Mouse (Mus musculus): ENCODE results near the gene Mettl8.
A peak's percentile ranks its signal among the peaks of the same experiment; 100 is the strongest.

GRCm38 (mm10) chr2:71104696-71105095 lies 49.3 kb upstream of the Mettl8 start:
- TF ChIP-seq ZKSCAN1 (IDR thresholded peaks at IDR 0.05; ENCODE audit: borderline replicate concordance, low read depth, low read length) (no peak), CTCF (conservative IDR thresholded peaks at IDR 0.05 in 1 of 2, IDR thresholded peaks at IDR 0.05 in 1 of 2; ENCODE audit: low read depth in 2 of 2, low read length in 2 of 2) (peak in 1 of 2 experiments; percentile 34; a peak in 2 of 4 replicates), RCOR1 (conservative IDR thresholded peaks at IDR 0.05; ENCODE audit: low read depth, low read length) (no peak), HCFC1 (IDR thresholded peaks at IDR 0.05; ENCODE audit: low read depth, low read length) (no peak), JUND (conservative IDR thresholded peaks at IDR 0.05; ENCODE audit: low read depth, low read length) (no peak), POLR2AphosphoS2 (IDR thresholded peaks at IDR 0.05; ENCODE audit: low read depth, low read length) (no peak), POLR2A (IDR thresholded peaks at IDR 0.05; ENCODE audit: low read depth, low read length) (no peak), BHLHE40 (IDR thresholded peaks at IDR 0.05; ENCODE audit: low read depth, low read length) (no peak), SIN3A (IDR thresholded peaks at IDR 0.05; ENCODE audit: low read length) (no peak)
